Mouse (Mus musculus): ENCODE measurements at regions not wholly inside any gene's neighbourhood (a gene's known extent, or its start where the extent isn't known, plus 50 kb on each side); places are given as distances from the start of the nearest gene placed in this dataset.

DNA sequence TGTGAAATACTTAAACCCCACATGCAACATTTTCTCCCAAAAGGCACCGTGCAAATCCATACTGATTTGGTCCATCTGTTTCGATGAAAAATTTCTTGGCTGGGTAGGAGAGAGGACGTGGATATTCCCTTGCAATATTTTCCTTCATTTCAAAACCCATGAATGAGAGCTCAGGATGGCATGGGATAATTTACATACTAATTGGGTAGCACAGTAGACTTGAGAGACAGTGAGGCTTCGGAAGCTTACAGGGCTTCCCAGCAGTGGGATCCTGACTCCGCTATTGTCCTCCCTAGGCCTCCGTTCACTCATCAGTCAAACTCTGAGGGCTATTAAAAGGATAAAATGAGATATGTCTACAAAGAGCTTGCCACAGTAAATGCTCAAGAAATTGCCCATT lies 59.8 kb downstream of the Sox3 start:
- no peak for DNase-seq (ENCODE audit: low read depth, low spot score)

DNA sequence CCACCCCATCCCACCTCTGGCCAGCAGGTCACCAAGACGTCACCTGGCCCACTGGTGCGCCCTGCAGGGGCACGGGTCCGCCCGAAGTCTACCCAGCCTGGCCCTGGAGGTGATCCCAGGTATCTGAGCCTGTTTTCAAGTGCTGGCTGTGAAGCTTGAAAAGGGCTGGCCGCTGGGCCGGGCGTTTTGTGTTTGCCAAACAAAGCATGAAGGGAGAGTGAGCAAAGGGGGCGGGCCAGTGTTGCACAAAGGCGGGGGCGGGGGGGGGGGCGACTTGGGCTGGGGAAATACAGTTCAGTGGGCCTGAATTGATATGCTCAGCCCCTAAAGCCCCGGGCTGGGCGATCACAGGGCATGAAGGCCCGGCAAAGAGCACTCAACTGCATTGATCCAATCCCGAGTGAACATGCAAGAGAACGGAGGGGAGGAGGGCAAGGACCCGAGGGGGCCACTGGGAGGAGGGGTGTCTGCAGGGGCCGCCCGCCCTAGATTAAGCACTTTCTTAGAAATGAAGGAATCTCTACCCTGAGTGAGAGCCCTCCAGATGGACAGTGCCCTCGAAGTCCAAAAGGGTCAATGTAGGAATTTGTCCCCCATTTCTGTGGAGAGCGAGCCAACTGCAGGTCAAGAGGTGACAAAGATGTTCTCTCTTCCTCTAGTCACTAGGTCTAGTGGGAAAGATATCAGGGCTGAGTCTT lies 61.8 kb downstream of the Sox3 start:
- no peak for DNase-seq (ENCODE audit: low read depth, low spot score)

DNA sequence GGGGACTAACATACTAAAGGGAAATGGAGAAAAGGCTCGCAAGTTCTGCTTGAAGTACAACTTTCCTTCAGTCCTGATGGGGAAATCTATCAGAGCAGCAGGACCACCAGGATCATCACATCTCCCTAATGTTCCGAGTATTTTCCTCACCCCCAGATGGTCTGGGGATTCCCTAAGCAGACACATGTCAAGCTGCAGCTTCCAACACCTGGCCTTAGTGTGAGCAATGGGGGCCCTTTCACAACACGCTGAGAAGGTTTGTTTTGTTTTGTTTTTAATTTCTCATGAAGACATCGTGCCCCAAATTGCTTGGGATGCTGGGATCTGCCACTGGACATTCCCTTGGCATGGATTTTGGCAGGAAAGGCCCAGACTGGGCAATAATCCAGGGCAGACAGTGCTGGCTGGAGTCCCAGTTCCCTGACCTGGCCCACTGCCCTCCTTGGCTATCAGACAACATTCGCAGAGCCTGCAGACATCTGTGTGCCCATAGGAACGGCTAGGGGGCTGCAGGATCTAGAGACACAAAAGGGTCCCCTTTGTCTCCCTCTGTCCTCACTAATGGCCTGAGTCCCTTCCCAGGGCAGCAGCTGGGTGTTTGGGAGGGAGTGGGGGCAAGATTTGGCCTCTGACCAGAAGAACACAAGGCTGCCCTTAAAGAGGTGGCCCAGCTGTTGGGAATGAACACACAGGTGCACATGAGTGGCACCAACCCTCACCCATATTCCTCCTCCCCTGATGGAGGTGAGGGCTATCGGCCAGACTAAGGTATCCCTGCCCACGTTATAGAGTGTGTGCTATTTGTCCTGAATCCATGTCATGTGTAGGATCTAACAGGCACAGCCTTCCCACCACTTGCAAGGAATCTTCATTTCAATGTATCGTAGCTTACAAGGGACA lies 67.8 kb downstream of the Sox3 start:
- DNase-seq (ENCODE audit: low read depth, low spot score), result no peak

DNA sequence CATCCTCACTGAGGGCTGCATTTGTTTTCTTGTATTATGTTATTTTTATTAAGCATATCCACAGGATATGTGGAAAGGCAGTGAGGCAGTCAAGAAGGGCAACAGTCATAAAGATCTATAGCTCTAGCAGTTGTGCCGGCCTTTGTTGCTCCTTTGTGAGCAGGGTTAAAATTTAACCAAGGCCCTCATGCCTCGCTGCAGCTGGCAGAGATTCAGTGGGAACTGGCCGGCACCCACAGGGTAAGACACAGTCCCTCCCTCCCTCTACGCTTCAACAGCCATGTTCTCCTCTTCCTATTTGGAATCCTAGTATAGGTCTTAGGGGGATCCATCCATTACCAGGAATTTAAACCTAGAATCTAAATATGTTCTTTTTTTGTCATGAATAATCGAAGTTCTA lies 94.7 kb downstream of the Sox3 start:
- no peak for DNase-seq (ENCODE audit: low read depth, low spot score)

DNA sequence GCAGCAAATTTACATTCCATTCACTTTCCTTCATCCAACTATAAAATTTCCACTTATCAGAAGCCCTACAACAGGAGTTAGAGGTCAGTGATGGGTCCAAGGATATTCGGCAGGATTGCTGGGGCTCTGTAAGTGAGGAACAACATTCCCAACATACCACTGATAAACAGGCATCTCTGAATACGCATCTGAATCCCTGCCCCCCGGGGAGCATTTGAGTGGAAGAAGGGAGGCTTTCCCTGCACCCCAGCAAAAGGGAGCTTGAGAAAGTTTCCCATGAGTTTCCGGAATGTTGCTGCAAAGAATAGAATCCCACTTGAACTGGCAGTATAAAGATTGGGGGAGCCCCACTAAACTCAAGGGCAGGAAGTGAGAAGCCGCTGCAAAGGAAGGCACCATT lies 112.5 kb downstream of the Sox3 start:
- no peak for DNase-seq (ENCODE audit: low read depth, low spot score)

DNA sequence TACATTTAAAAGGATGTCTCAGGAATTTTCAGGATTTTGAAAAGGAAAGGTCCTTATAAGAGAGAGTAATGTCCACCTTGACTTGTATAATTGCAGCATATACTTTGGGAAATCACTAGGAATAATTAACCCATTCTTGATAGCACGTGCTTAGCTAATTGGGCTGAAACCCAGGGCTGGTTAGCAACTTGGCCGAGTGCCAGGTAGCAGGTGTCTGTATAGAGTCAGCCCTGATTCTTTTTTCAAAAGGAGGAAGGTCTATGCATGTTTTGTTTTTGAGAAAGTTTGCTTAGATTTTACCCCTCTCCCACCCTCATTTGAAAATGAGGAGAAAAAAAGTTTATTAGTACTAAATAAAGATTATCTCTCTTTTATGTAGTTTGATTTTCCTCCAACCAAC lies 113.1 kb downstream of the Sox3 start:
- DNase-seq (ENCODE audit: low read depth, low spot score), result no peak

DNA sequence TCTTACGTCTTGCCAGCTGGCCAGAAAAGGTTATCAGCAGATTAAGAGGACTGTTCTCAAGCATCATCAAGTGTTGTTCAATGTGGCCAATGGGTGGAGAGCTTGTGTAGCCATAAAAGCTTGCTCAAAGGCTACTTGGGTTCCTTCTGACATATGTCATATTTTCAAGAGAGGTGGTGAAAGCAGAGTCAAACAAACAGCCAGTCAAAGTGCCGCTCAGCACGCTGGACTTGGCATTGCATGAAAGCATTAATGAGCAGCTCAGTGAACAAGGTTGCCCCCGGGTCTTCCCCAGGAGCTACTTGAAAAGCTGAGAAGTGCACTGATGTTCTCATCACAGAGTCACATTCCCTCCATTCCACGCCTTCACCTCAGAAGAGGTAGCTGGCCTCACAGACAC lies 119.6 kb downstream of the Sox3 start:
- DNase-seq (ENCODE audit: low read depth, low spot score), result no peak

DNA sequence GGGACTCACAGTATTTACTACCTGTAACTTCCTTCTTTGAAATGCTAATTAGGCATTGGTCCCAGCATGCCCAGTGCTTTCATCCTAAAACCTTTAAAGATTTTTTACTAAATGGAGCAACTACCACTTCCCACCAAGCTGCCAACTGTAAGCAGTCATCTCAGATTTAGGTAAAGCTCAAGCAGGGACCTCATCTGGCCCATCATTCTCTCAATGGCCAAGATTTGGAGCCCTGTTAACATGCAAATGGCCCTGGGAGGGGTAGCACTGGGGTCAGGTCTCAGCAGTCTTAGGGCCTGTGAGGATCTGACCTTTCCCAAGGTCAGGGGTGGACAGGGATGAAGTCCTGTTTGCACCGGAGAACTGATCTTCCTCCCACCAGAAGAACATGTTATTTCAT lies 120.8 kb downstream of the Sox3 start:
- DNase-seq (ENCODE audit: low read depth, low spot score), result peak; percentile 16

DNA sequence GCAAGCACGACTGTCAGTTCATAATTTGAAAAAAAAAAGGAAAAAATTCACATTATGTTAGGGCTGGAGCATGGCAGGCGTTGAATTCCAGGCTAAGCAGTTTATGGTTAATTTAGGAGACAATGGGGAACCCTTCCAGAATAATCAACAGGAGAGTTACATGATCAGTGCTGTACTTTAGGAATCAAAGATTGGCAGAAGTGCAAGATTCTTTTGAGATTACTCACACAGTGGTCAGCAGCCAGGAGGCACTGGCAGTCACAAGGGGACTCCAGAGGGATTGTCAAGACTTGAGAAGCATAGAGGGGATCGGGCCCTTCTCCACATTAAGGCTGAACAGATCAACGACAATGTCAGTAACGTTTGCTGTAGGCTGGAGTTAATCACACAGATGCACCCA lies 142.8 kb downstream of the Sox3 start:
- no peak for DNase-seq (ENCODE audit: low read depth, low spot score)

DNA sequence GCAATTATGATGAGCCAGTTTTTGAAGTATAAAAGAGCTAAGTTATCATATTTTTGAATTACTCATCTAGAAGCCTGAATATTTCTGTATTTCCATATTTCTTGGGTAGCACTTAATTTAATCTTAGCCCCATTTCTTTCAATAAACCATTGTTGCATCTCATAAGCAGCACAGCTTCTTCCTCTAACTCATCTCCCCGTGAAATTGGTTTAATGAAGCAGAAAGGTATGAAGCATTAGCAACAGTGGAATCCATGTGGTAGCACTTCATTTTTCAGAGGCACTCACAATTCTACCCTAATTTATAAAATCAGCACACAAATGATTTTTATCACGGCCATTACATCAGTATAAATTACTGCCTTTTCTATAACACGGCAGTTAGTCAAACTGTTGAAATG lies 149.3 kb downstream of the Sox3 start:
- no peak for DNase-seq (ENCODE audit: low read depth, low spot score)

DNA sequence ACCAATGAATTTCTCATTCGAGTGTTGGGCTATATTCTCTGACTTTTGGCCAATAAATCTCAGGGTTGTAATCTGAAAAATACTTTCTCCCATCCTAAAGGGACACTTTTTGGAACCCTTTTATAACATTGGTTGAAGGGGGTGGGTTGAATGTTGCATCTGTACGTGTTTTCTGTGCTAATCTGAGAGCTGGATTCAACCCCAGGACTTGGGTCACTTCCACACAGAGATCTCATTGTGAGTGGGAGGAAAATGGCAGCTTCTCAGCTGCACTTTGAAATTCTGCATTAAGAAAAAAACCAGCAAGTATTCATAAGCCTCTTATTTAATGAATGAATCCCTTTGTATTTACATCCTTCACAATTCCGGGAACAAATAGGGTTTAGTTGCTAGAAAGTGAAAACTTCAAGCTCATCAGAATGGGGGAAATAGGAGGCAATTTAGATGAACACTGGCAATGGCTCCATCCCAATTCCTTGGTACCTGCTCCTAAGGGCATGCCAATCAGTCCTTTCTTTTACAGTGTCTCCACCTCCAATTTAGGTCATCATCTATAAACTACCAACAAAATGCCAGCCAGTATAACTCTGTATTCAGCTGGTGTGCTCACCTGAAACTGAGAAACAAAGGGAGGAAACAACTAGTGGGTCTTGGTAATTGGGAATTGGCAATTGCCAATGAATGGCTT lies 150.1 kb downstream of the Sox3 start:
- DNase-seq (ENCODE audit: low read depth, low spot score), result no peak

DNA sequence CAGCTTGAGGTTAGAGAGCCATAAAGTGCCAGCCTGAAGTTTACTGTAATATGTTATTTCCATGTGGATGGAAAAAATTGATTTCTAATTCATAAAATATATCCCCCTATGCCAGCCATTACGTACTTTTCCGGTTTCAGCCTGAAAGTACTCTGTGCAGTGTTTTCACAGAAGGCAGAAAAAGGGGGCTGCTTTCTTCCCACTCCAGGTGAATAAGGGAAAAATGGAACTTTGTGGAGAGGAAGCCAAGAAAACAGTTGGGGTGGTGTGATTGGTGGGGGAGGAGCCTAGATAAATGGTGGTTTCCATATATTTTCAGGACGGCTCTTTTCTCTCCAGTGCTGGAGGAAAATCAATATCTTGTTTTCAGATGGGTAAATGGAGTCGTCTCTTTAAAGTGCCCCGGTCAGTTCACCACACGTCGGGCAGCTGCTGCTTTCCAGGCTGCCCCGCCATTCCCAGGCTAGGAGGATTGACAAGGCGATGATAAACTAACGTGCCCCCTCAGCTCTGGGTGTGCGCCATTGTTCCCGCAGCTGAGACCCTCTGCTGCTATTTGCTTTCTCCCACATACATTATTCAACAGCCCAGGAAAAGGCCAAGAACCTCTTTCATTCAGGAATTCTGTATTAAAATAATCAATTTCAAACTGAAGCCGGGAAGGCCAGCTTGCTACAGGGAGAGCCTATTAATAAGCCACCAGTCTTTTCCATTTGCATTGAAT lies 127.1 kb upstream of the Atp11c start:
- no peak for DNase-seq (ENCODE audit: low read depth, low spot score)

DNA sequence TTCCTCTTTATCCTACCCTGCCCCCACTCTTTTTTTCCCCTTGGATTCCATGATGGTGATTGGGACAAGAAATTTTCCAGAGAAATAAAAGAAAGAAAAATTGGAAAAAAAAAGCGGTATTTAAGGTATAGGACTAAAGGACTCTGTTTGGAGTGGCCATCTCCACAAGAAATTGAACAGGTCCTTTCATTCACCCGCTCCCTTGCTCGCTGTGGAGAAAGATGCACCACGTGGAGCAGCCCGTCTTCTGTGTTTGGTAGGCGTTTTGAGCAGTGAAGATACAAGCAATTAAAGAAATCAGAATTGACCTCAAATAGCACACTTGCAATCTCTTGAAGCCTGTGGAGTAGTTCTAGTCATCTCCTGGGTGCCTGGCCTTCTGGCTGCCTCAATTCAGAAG lies 126.3 kb upstream of the Atp11c start:
- no peak for DNase-seq (ENCODE audit: low read depth, low spot score)

DNA sequence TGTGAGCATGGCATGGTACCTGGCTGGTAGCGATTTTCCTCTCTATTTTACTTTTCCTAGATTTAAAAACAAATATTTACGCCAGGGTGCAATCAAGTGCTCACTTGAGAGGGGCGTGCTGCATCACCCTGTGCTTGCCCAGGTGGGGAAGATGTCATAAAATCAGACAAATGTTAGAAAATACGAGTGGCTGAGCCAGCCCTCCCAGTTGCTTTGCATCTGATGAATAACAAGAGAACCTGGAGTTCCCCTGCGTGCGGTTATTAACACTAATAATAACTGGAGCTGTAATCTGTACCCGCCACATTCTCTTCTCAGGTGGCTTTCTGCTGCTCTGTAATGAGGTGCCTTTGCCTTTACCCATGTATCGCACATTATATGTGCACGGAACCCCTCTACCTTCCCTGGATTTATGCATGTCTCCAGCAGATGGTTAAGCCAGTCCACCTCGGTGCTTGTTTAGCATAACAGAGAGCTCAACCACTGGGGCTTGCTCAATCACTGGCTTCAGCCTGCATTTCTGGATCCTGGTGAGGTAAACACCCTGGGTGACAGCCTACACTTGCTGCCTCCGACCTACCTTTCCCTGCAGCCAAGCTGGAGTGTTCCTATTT lies 125.8 kb upstream of the Atp11c start:
- no peak for DNase-seq (ENCODE audit: low read depth, low spot score)

DNA sequence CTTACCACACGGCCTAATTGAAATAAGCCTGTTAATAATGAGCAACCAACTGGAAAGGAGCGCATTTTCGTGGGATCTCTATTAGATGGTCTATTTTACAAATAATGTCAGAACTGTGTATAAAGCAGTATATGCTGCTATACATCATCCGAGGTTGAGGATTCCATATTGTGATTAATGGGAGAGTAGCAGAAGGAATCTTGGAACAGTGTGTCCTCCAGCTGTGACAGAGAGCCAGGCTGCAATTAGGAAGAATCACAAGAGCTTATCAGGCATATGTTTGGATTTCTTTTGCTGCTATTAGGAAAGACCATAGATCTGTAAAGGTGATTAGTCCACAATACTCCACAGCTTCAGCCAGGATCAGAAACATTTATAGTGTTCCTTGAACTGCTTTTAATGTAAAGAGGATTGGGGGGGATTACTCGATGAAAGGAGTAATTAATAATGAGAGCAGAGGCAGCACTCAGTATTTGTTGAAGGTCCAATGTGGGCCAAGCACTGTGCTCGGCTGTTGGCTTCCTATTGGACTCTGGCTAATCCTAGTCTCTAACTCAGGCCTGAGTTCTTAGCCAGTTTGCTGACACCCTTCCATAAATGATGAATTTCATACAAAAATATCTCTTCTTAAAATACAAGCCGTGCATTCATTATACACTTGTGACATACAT lies 88.7 kb upstream of the Atp11c start:
- DNase-seq (ENCODE audit: low read depth, low spot score), result no peak

DNA sequence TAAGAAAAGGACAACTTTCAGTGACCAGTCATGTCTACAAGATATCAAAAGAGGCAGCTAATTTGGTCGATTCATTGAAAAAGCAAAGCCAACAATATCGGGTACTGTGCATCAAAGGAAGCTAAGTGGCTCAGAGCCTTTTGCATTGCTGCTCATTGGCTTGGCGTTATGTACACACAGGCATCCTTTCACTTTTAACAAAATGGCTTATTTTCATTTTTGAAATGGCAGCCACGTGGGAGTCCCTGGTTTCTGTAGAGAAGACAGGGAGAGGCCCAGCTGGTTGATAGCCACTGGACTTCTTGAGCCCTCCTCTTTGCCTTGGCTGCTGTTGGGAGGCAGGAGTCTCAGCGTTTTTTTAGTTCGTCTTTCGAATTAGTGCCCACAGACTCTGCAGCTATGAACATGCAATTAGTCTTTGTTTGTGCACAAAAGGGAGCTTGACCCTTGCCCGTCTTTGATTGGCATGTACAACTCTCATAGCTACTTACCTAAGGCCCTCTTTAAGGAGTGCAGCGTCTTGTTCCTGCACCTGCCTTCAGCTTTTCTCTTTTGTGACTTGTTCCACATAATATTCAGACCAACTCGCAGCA lies 52.3 kb upstream of the Atp11c start:
- no peak for DNase-seq (ENCODE audit: low read depth, low spot score)
